12 mouse cellular contexts compared by ENCODE assay signal in genomic region chr17:47627791-47628190, GRCm38 (mm10). TPM values are rescaled to one million over a fixed set of nuclear protein-coding genes. Genes with fewer than 3 reads are reported as not detected.
DNase-seq lines count a peak whose midpoint lies in the region; ATAC-seq lines count a peak whose summit lies in the region.
"Had no signal": no experiment of that assay in that cellular context is flagged by ENCODE, and none has a peak within 500 bp of the region (broad histone marks: within the 10 kb centered on the region; RNA-seq: fewer than 3 reads in every experiment).

No protein-coding gene starts in this region.

- peaks cover 33% of the 10 kb centered on the region for H3K36me3 ChIP-seq in hindbrain, embryonic 12.5 days
- peaks cover 11% of the 10 kb centered on the region; the same call in 1 of the 2 replicates for H3K36me3 ChIP-seq in hindbrain, embryonic 11.5 days (ENCODE audit: control insufficient read depth, insufficient read depth, low read length)
- peaks cover 35% of the 10 kb centered on the region for H3K36me3 ChIP-seq in neural tube, embryonic 12.5 days
- H3K36me3 ChIP-seq in limb, embryonic 10.5 days = peaks cover 44% of the 10 kb centered on the region

- 0 out of 2 replicates have a peak overlapping the region, but pooled peaks have one; percentile 70 for H3K4me3 ChIP-seq in hindbrain, embryonic 12.5 days
- no peak overlapping the region for H3K4me3 ChIP-seq in hindbrain, embryonic 11.5 days (ENCODE audit: low read depth, low read length)
- no peak overlapping the region for H3K4me3 ChIP-seq in neural tube, embryonic 12.5 days
- H3K4me3 ChIP-seq in limb, embryonic 10.5 days = peak overlapping the region; percentile 70; the same call in 1 of the 2 replicates

- WGBS in hindbrain, embryonic 12.5 days = 80% methylated on average over 2 of the region's 2 CpGs
- WGBS in hindbrain, embryonic 11.5 days = 83% methylated on average over 2 of the region's 2 CpGs
- 76% methylated on average over 2 of the region's 2 CpGs for WGBS in neural tube, embryonic 12.5 days
- WGBS in limb, embryonic 10.5 days = 87% methylated on average over 2 of the region's 2 CpGs

- no peak overlapping the region for H3K9ac ChIP-seq in hindbrain, embryonic 12.5 days
- no peak overlapping the region; the same call in 1 of the 2 replicates for H3K9ac ChIP-seq in hindbrain, embryonic 11.5 days (ENCODE audit: low read depth, low read length)
- no peak overlapping the region for H3K9ac ChIP-seq in neural tube, embryonic 12.5 days

- H3K4me2 ChIP-seq in hindbrain, embryonic 12.5 days (replicated peaks) = no peak overlapping the region
- no peak overlapping the region; the same call in 1 of the 2 replicates for H3K4me2 ChIP-seq in hindbrain, embryonic 11.5 days (replicated peaks; ENCODE audit: low read depth, low read length)
- H3K4me2 ChIP-seq in neural tube, embryonic 12.5 days (replicated peaks) = peak overlapping the region; percentile 88

- no peak overlapping the region for H3K27ac ChIP-seq in hindbrain, embryonic 12.5 days
- H3K27ac ChIP-seq in hindbrain, embryonic 11.5 days (ENCODE audit: low read depth, low read length) = no peak overlapping the region
- H3K27ac ChIP-seq in neural tube, embryonic 12.5 days = no peak overlapping the region
- H3K27ac ChIP-seq in limb, embryonic 10.5 days = 0 out of 2 replicates have a peak overlapping the region, but pooled peaks have one; percentile 93

- peaks cover 26% of the 10 kb centered on the region for H3K4me1 ChIP-seq in hindbrain, embryonic 12.5 days
- 0 out of 2 replicates have a peak, but pooled peaks cover 3% of the 10 kb centered on the region for H3K4me1 ChIP-seq in hindbrain, embryonic 11.5 days (replicated peaks; ENCODE audit: control insufficient read depth, insufficient read depth, low read length)
- H3K4me1 ChIP-seq in neural tube, embryonic 12.5 days = peaks cover 27% of the 10 kb centered on the region
- H3K4me1 ChIP-seq in limb, embryonic 10.5 days = peaks cover 30% of the 10 kb centered on the region

- no peak for ATAC-seq in hindbrain, embryonic 12.5 days (ENCODE audit: low FRiP score)
- ATAC-seq in hindbrain, embryonic 11.5 days (ENCODE audit: low FRiP score) = no peak
- no peak for ATAC-seq in neural tube, embryonic 12.5 days (ENCODE audit: low FRiP score, low read depth)

- no peaks in the 10 kb centered on the region for H3K9me3 ChIP-seq in hindbrain, embryonic 12.5 days (replicated peaks)
- H3K9me3 ChIP-seq in hindbrain, embryonic 11.5 days (ENCODE audit: control insufficient read depth, low read length) = no peaks in the 10 kb centered on the region
- no peaks in the 10 kb centered on the region for H3K9me3 ChIP-seq in neural tube, embryonic 12.5 days
- H3K9me3 ChIP-seq in limb, embryonic 10.5 days (replicated peaks) = no peaks in the 10 kb centered on the region

- no peak for DNase-seq in hindbrain, embryonic 11.5 days (ENCODE audit: low spot score)
- DNase-seq in neural tube, embryonic 10.5 days (ENCODE audit: extremely low spot score, low spot score) = no peak
- DNase-seq in limb, embryonic 10.5 days (ENCODE audit: low spot score) = no peak
- DNase-seq in thymus, postnatal 36 days = no peak
- DNase-seq in thymus, adult 18-20 months = no peak
- DNase-seq in retina, postnatal 1 day = no peak
- DNase-seq: adrenal gland, postnatal 14 days; cerebellum, postnatal 25 days; kidney, adult 18-20 months; left cerebral cortex, postnatal 4 days had no signal

- H3K27me3 ChIP-seq in hindbrain, embryonic 12.5 days = no peaks in the 10 kb centered on the region
- H3K27me3 ChIP-seq in hindbrain, embryonic 11.5 days (ENCODE audit: control insufficient read depth, insufficient read depth, low read length) = no peaks in the 10 kb centered on the region
- H3K27me3 ChIP-seq in neural tube, embryonic 12.5 days (replicated peaks) = no peaks in the 10 kb centered on the region
- no peaks in the 10 kb centered on the region for H3K27me3 ChIP-seq in limb, embryonic 10.5 days (ENCODE audit: low read depth, poor library complexity, severe bottlenecking)

RNA-seq across cellular contexts. Expression of gene Usp49, which starts 2.7 kb away (rescaled TPM):
- 10.5 and 12.3 TPM in 2 replicates for polyA plus RNA-seq in hindbrain, embryonic 12.5 days (2016; fragmentation: Nextera tagmentation; extraction: Ambion mirVana)
- 8.7 and 9.1 TPM in 2 replicates for polyA plus RNA-seq in hindbrain, embryonic 11.5 days (2014; fragmentation: Nextera tagmentation; extraction: Ambion mirVana)
- 10.4 and 12.5 TPM in 2 replicates for polyA plus RNA-seq in neural tube, embryonic 12.5 days (2016; fragmentation: Nextera tagmentation; extraction: Ambion mirVana)
- polyA plus RNA-seq in limb, embryonic 10.5 days (2016; fragmentation: Nextera tagmentation; extraction: Ambion mirVana) = 5.5 and 6.8 TPM in 2 replicates

RNA-seq across cellular contexts. Expression of gene Gm20517, which starts 16.4 kb away (rescaled TPM):
- 2.5 and 3.9 TPM in 2 replicates for polyA plus RNA-seq in hindbrain, embryonic 12.5 days (2016; fragmentation: Nextera tagmentation; extraction: Ambion mirVana)
- 1.3 and 1.7 TPM in 2 replicates for polyA plus RNA-seq in hindbrain, embryonic 11.5 days (2014; fragmentation: Nextera tagmentation; extraction: Ambion mirVana)
- polyA plus RNA-seq in neural tube, embryonic 12.5 days (2016; fragmentation: Nextera tagmentation; extraction: Ambion mirVana) = 2.0 and 2.4 TPM in 2 replicates
- 0.81 and 2.1 TPM in 2 replicates for polyA plus RNA-seq in limb, embryonic 10.5 days (2016; fragmentation: Nextera tagmentation; extraction: Ambion mirVana)

RNA-seq across cellular contexts. Expression of gene Med20, which starts 16.4 kb away (rescaled TPM):
- polyA plus RNA-seq in hindbrain, embryonic 12.5 days (2016; fragmentation: Nextera tagmentation; extraction: Ambion mirVana) = 38.8 and 39.0 TPM in 2 replicates
- polyA plus RNA-seq in hindbrain, embryonic 11.5 days (2014; fragmentation: Nextera tagmentation; extraction: Ambion mirVana) = 44.6 and 44.8 TPM in 2 replicates
- polyA plus RNA-seq in neural tube, embryonic 12.5 days (2016; fragmentation: Nextera tagmentation; extraction: Ambion mirVana) = 39.7 and 41.6 TPM in 2 replicates
- polyA plus RNA-seq in limb, embryonic 10.5 days (2016; fragmentation: Nextera tagmentation; extraction: Ambion mirVana) = 51.6 and 53.4 TPM in 2 replicates

RNA-seq across cellular contexts. Expression of gene Bysl, which starts 16.5 kb away (rescaled TPM):
- 31.8 and 32.0 TPM in 2 replicates for polyA plus RNA-seq in hindbrain, embryonic 12.5 days (2016; fragmentation: Nextera tagmentation; extraction: Ambion mirVana)
- 30.8 and 31.0 TPM in 2 replicates for polyA plus RNA-seq in hindbrain, embryonic 11.5 days (2014; fragmentation: Nextera tagmentation; extraction: Ambion mirVana)
- 32.5 and 35.9 TPM in 2 replicates for polyA plus RNA-seq in neural tube, embryonic 12.5 days (2016; fragmentation: Nextera tagmentation; extraction: Ambion mirVana)
- 41.3 and 48.3 TPM in 2 replicates for polyA plus RNA-seq in limb, embryonic 10.5 days (2016; fragmentation: Nextera tagmentation; extraction: Ambion mirVana)

Comparison
In these comparisons a context has a peak if more than half of its experiments do, and no peak if none do; other contexts are left out.
1. H3K4me3 ChIP-seq: peak in hindbrain, embryonic 12.5 days (single experiment) and limb, embryonic 10.5 days (single experiment); none in hindbrain, embryonic 11.5 days (single experiment) and neural tube, embryonic 12.5 days (single experiment).